Mouse (Mus musculus): ENCODE results near the gene Rnaseh2c. TPM values are rescaled to one million over a fixed set of nuclear protein-coding genes. Genes with fewer than 3 reads are reported as not detected.

Gene Rnaseh2c
- polyA plus RNA-seq, 1 experiment from 2014 or later: 64.7 TPM

GRCm38 (mm10) chr19:5651502-5652274, 50.0 kb downstream of the Rnaseh2c start:
- Histone ChIP-seq H3K4me3 (ENCODE audit: low read depth, low read length) (no peak overlapping the region), H3K4me2 (replicated peaks; ENCODE audit: low read depth) (no peak overlapping the region), H3K36me3 (ENCODE audit: control insufficient read depth, insufficient read depth, low read length) (peaks cover 17% of the 10 kb centered on the region), H3K27ac (replicated peaks) (no peak overlapping the region), H3K27me3 (ENCODE audit: control insufficient read depth, insufficient read depth, low read length) (no peaks in the 10 kb centered on the region), H3K9ac (ENCODE audit: low read length) (no peak overlapping the region), H3K9me3 (ENCODE audit: control insufficient read depth, low read length) (no peaks in the 10 kb centered on the region), H3K4me1 (replicated peaks; ENCODE audit: control insufficient read depth, insufficient read depth) (no peaks in the 10 kb centered on the region)
- no peak for TF ChIP-seq EP300 (optimal IDR thresholded peaks at IDR 0.05)
- no peak for TF ChIP-seq CTCF (IDR thresholded peaks at IDR 0.05; ENCODE audit: low read depth)
- DNase-seq (ENCODE audit: low spot score): no peak
- no peak for ATAC-seq (ENCODE audit: low FRiP score, low TSS enrichment)
- 71% methylated on average over 13 of the region's 13 CpGs for WGBS

- H3K4me3 ChIP-seq (ENCODE audit: low read depth, low read length): no peak overlapping the region
- H3K36me3 ChIP-seq (ENCODE audit: control insufficient read depth, insufficient read depth, low read length): peaks cover 11% of the 10 kb centered on the region; the same call in 1 of the 2 replicates
- DNase-seq (ENCODE audit: low spot score): no peak
- 89% methylated on average over 6 of the region's 6 CpGs for WGBS
- H3K27me3 ChIP-seq (ENCODE audit: control insufficient read depth, insufficient read depth, low read length): no peaks in the 10 kb centered on the region
- TF ChIP-seq EP300 (optimal IDR thresholded peaks at IDR 0.05): no peak
- no peak for TF ChIP-seq CTCF (IDR thresholded peaks at IDR 0.05; ENCODE audit: low read depth)
- no peak overlapping the region for H3K9ac ChIP-seq (ENCODE audit: low read length)
- no peak overlapping the region for H3K4me2 ChIP-seq (replicated peaks; ENCODE audit: low read depth)
- H3K9me3 ChIP-seq (ENCODE audit: control insufficient read depth, low read length): no peaks in the 10 kb centered on the region
- H3K4me1 ChIP-seq (replicated peaks; ENCODE audit: control insufficient read depth, insufficient read depth): no peaks in the 10 kb centered on the region
- ATAC-seq (ENCODE audit: low FRiP score, low TSS enrichment): no peak
- no peak overlapping the region for H3K27ac ChIP-seq (replicated peaks)
Observed at GRCm38 (mm10) chr19:5652570-5652969, 50.9 kb downstream of the Rnaseh2c start.

GRCm38 (mm10) chr19:5653969-5654719, 52.5 kb downstream of the Rnaseh2c start:
- no peaks in the 10 kb centered on the region for H3K4me1 ChIP-seq (replicated peaks; ENCODE audit: control insufficient read depth, insufficient read depth)
- 25% methylated on average over 57 of the region's 62 CpGs for WGBS
- H3K36me3 ChIP-seq (ENCODE audit: control insufficient read depth, insufficient read depth, low read length): peaks cover 8% of the 10 kb centered on the region; the same call in 1 of the 2 replicates
- TF ChIP-seq EP300 (optimal IDR thresholded peaks at IDR 0.05) (no peak), CTCF (IDR thresholded peaks at IDR 0.05; ENCODE audit: low read depth) (no peak)
- ATAC-seq (ENCODE audit: low FRiP score, low TSS enrichment): peak; percentile 77
- DNase-seq (ENCODE audit: low spot score): peak; percentile 79
- peak overlapping the region; percentile 26 for H3K4me3 ChIP-seq (ENCODE audit: low read depth, low read length)
- H3K27ac ChIP-seq (replicated peaks): no peak overlapping the region
- H3K4me2 ChIP-seq (replicated peaks; ENCODE audit: low read depth): peak overlapping the region; percentile 56
- no peaks in the 10 kb centered on the region for H3K27me3 ChIP-seq (ENCODE audit: control insufficient read depth, insufficient read depth, low read length)
- no peaks in the 10 kb centered on the region for H3K9me3 ChIP-seq (ENCODE audit: control insufficient read depth, low read length)
- peak overlapping the region; percentile 23; the same call in 1 of the 2 replicates for H3K9ac ChIP-seq (ENCODE audit: low read length)

DNA sequence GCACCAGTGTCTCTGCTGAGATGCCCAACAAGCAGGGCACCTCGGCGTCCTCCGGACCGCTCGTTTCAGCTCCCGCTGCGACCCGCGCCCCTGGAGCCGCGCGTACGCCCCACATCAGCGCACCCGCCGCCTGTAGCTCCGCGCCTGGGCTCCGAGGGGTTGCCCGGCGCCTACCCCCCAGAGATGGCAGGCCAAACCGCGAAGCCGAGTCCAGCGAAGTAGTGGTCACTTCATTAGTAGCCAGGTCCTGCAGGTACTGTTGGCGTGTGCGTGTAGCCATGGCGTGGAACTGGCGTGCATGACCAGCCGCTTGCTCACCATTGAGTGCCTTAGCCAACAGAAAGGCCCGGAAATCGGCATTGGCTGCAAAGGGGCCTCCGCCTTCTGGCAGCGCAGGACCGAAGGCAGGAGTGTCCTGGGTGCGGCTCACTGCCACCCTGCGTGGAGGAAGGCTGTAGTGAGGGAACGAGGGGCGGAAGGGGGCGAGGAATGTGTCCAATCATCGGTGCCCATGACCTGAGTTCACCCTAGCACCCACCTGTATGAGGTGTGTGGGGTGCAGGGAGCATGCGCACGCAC, 53.1 kb downstream of the Rnaseh2c start:
- Histone ChIP-seq H3K9me3 (ENCODE audit: control insufficient read depth, low read length) (no peaks in the 10 kb centered on the region), H3K4me2 (replicated peaks; ENCODE audit: low read depth) (peak overlapping the region; percentile 56), H3K4me1 (replicated peaks; ENCODE audit: control insufficient read depth, insufficient read depth) (no peaks in the 10 kb centered on the region), H3K9ac (ENCODE audit: low read length) (peak overlapping the region; percentile 18; the same call in 1 of the 2 replicates), H3K27ac (replicated peaks) (no peak overlapping the region), H3K36me3 (ENCODE audit: control insufficient read depth, insufficient read depth, low read length) (peaks cover 8% of the 10 kb centered on the region; the same call in 1 of the 2 replicates), H3K4me3 (ENCODE audit: low read depth, low read length) (peak overlapping the region; percentile 26), H3K27me3 (ENCODE audit: control insufficient read depth, insufficient read depth, low read length) (no peaks in the 10 kb centered on the region)
- ATAC-seq (ENCODE audit: low FRiP score, low TSS enrichment): peak; percentile 27; the same call in 1 of the 2 replicates
- DNase-seq (ENCODE audit: low spot score): peak; percentile 56
- WGBS: 36% methylated on average over 43 of the region's 43 CpGs
- TF ChIP-seq CTCF (IDR thresholded peaks at IDR 0.05; ENCODE audit: low read depth) (no peak), EP300 (optimal IDR thresholded peaks at IDR 0.05) (no peak)

Other genes starting within 250 kb of the Rnaseh2c start
- gene Eif1ad, start 235.1 kb upstream of the Rnaseh2c start, polyA plus RNA-seq (2015; fragmentation: Nextera tagmentation; extraction: Ambion mirVana): 47.5 and 49.1 TPM in 2 replicates
- gene Banf1, start 234.7 kb upstream of the Rnaseh2c start, polyA plus RNA-seq (2015; fragmentation: Nextera tagmentation; extraction: Ambion mirVana): 279 and 293 TPM in 2 replicates
- 30.9 and 34.1 TPM in 2 replicates for gene Sart1, start 213.2 kb upstream of the Rnaseh2c start, polyA plus RNA-seq (2015; fragmentation: Nextera tagmentation; extraction: Ambion mirVana)
- 0.44 TPM in 1 of 2 replicates, not detected in the other for gene Tsga10ip, start 199.3 kb upstream of the Rnaseh2c start, polyA plus RNA-seq (2015; fragmentation: Nextera tagmentation; extraction: Ambion mirVana)
- gene Drap1, start 176.9 kb upstream of the Rnaseh2c start, polyA plus RNA-seq (2015; fragmentation: Nextera tagmentation; extraction: Ambion mirVana): 196 and 203 TPM in 2 replicates
- 36.5 and 38.6 TPM in 2 replicates for gene AI837181, start 176.7 kb upstream of the Rnaseh2c start, polyA plus RNA-seq (2015; fragmentation: Nextera tagmentation; extraction: Ambion mirVana)
- gene Fosl1, start 154.3 kb upstream of the Rnaseh2c start, polyA plus RNA-seq (2015; fragmentation: Nextera tagmentation; extraction: Ambion mirVana): 0.16 and 0.33 TPM in 2 replicates
- gene Ccdc85b, start 144.0 kb upstream of the Rnaseh2c start, polyA plus RNA-seq (2015; fragmentation: Nextera tagmentation; extraction: Ambion mirVana): 11.6 and 12.5 TPM in 2 replicates
- 103 and 111 TPM in 2 replicates for gene Fibp, start 141.3 kb upstream of the Rnaseh2c start, polyA plus RNA-seq (2015; fragmentation: Nextera tagmentation; extraction: Ambion mirVana)
- gene Ctsw, start 133.4 kb upstream of the Rnaseh2c start, polyA plus RNA-seq (2015; fragmentation: Nextera tagmentation; extraction: Ambion mirVana): 0.29 and 0.50 TPM in 2 replicates
- 59.7 and 67.0 TPM in 2 replicates for gene Efemp2, start 127.9 kb upstream of the Rnaseh2c start, polyA plus RNA-seq (2015; fragmentation: Nextera tagmentation; extraction: Ambion mirVana)
- 18.4 and 18.5 TPM in 2 replicates for gene Mus81, start 113.5 kb upstream of the Rnaseh2c start, polyA plus RNA-seq (2015; fragmentation: Nextera tagmentation; extraction: Ambion mirVana)
- gene Cfl1, start 111.4 kb upstream of the Rnaseh2c start, polyA plus RNA-seq (2015; fragmentation: Nextera tagmentation; extraction: Ambion mirVana): 1,281 and 1,389 TPM in 2 replicates
- gene 1700020D05Rik, start 98.1 kb upstream of the Rnaseh2c start, polyA plus RNA-seq (2015; fragmentation: Nextera tagmentation; extraction: Ambion mirVana): not detected in 2 replicates
- gene Snx32, start 91.3 kb upstream of the Rnaseh2c start, polyA plus RNA-seq (2015; fragmentation: Nextera tagmentation; extraction: Ambion mirVana): 2.8 and 3.8 TPM in 2 replicates
- gene Ovol1, start 41.2 kb upstream of the Rnaseh2c start, polyA plus RNA-seq (2015; fragmentation: Nextera tagmentation; extraction: Ambion mirVana): 26.6 and 28.2 TPM in 2 replicates
- 4.7 and 5.7 TPM in 2 replicates for gene Ap5b1, start 33.8 kb upstream of the Rnaseh2c start, polyA plus RNA-seq (2015; fragmentation: Nextera tagmentation; extraction: Ambion mirVana)
- 31.8 and 37.9 TPM in 2 replicates for gene Kat5, start 8.4 kb downstream of the Rnaseh2c start, polyA plus RNA-seq (2015; fragmentation: Nextera tagmentation; extraction: Ambion mirVana)
- 28.7 and 35.2 TPM in 2 replicates for gene Rela, start 35.6 kb downstream of the Rnaseh2c start, polyA plus RNA-seq (2015; fragmentation: Nextera tagmentation; extraction: Ambion mirVana)
- 8.0 and 11.5 TPM in 2 replicates for gene Sipa1, start 61.8 kb downstream of the Rnaseh2c start, polyA plus RNA-seq (2015; fragmentation: Nextera tagmentation; extraction: Ambion mirVana)
- 14.0 and 16.5 TPM in 2 replicates for gene Map3k11, start 86.9 kb downstream of the Rnaseh2c start, polyA plus RNA-seq (2015; fragmentation: Nextera tagmentation; extraction: Ambion mirVana)
- gene Pcnx3, start 87.0 kb downstream of the Rnaseh2c start, polyA plus RNA-seq (2015; fragmentation: Nextera tagmentation; extraction: Ambion mirVana): 6.5 and 7.9 TPM in 2 replicates
- 8.4 and 9.5 TPM in 2 replicates for gene Kcnk7, start 102.5 kb downstream of the Rnaseh2c start, polyA plus RNA-seq (2015; fragmentation: Nextera tagmentation; extraction: Ambion mirVana)
- gene Ehbp1l1, start 124.4 kb downstream of the Rnaseh2c start, polyA plus RNA-seq (2015; fragmentation: Nextera tagmentation; extraction: Ambion mirVana): 28.0 and 29.5 TPM in 2 replicates
- gene Fam89b, start 127.8 kb downstream of the Rnaseh2c start, polyA plus RNA-seq (2015; fragmentation: Nextera tagmentation; extraction: Ambion mirVana): 51.9 and 52.1 TPM in 2 replicates
- 15.7 and 26.9 TPM in 2 replicates for gene Ltbp3, start 139.0 kb downstream of the Rnaseh2c start, polyA plus RNA-seq (2015; fragmentation: Nextera tagmentation; extraction: Ambion mirVana)
- gene Scyl1, start 169.5 kb downstream of the Rnaseh2c start, polyA plus RNA-seq (2015; fragmentation: Nextera tagmentation; extraction: Ambion mirVana): 38.1 and 40.9 TPM in 2 replicates